Mouse (Mus musculus) limb, embryonic 10.5 days (tissue): ENCODE data around the gene Dgcr6. TPM values are rescaled to one million over a fixed set of nuclear protein-coding genes. Genes with fewer than 3 reads are reported as not detected.
A peak's percentile ranks its signal among the peaks of the same experiment; 100 is the strongest.

ENCODE experiments used
- DNase-seq: peaks from one replicate; pipeline ENCODE4 v3.0.0-alpha.2; 2017; ENCODE audit warnings: low spot score
- H3K27ac ChIP-seq: fragments of 300-500 bp; sonication (generic); 2 replicates; pipeline ENCODE4 v1.5.1; 2016; ENCODE audit warnings: mild to moderate bottlenecking
- H3K27me3 ChIP-seq: fragments of 300-500 bp; sonication (generic); 2 replicates; pipeline ENCODE4 v1.6.1; 2016; ENCODE audit warnings: low read depth, mild to moderate bottlenecking; ENCODE audit not compliant: poor library complexity, severe bottlenecking
- H3K36me3 ChIP-seq: fragments of 300-500 bp; sonication (generic); 2 replicates; pipeline ENCODE4 v1.6.1; 2016; ENCODE audit warnings: mild to moderate bottlenecking, moderate library complexity
- H3K4me1 ChIP-seq: fragments of 300-500 bp; sonication (generic); 2 replicates; pipeline ENCODE4 v1.6.1; 2016
- H3K4me3 ChIP-seq: fragments of 300-500 bp; sonication (generic); 2 replicates; pipeline ENCODE4 v1.5.1; 2016; ENCODE audit warnings: mild to moderate bottlenecking, moderate library complexity
- H3K9me3 ChIP-seq: fragments of 300-500 bp; sonication (generic); replicated peaks from 2 replicates; pipeline ENCODE4 v1.6.1; 2016; ENCODE audit warnings: mild to moderate bottlenecking
- WGBS: fragments of 180-500 bp; shearing (Covaris S2); methylation state at CpG from one replicate; pipeline ENCODE4 v1.1.7; 2016; 5-methylcytosine and 5-hydroxymethylcytosine counted together
- polyA plus RNA-seq: library from polyadenylated mRNA; unstranded; fragments of >200 nt; fragmentation: Nextera tagmentation; extraction: Ambion mirVana; gene quantifications from 2 replicates; pipeline ENCODE4 v1.2.1, GENCODE M21; 2016

Dgcr6 gene
- polyA plus RNA-seq, 1 experiment from 2014 or later, result 160 TPM

- Histone ChIP-seq H3K4me3 (no peak overlapping the region), H3K27me3 (no peaks in the 10 kb centered on the region), H3K4me1 (peaks cover under 1% of the 10 kb centered on the region; the same call in 1 of the 2 replicates), H3K36me3 (no peaks in the 10 kb centered on the region), H3K27ac (no peak overlapping the region), H3K9me3 (no peaks in the 10 kb centered on the region)
- DNase-seq, result peak; percentile 53
- WGBS, result 3% methylated on average over 3 of the region's 3 CpGs
These were observed 5.0 kb upstream of the Dgcr6 start for GRCm38 (mm10) chr16:18047660-18048059.

- H3K4me1 ChIP-seq, result peaks cover 3% of the 10 kb centered on the region; the same call in 1 of the 2 replicates
- H3K4me3 ChIP-seq, result no peak overlapping the region
- H3K27ac ChIP-seq, result no peak overlapping the region
- no peaks in the 10 kb centered on the region for H3K36me3 ChIP-seq
- DNase-seq, result no peak
- H3K9me3 ChIP-seq, result no peaks in the 10 kb centered on the region
- 74% methylated on average over 8 of the region's 8 CpGs for WGBS
- no peaks in the 10 kb centered on the region for H3K27me3 ChIP-seq
These were observed 4.6 kb upstream of the Dgcr6 start for GRCm38 (mm10) chr16:18048071-18048470.

GRCm38 (mm10) chr16:18052322-18052721 lies 338 bp upstream of the Dgcr6 start:
- peaks cover 9% of the 10 kb centered on the region; the same call in 1 of the 2 replicates for H3K4me1 ChIP-seq
- WGBS, result 60% methylated on average over 7 of the region's 7 CpGs
- no peak overlapping the region for H3K27ac ChIP-seq
- H3K9me3 ChIP-seq, result no peaks in the 10 kb centered on the region
- H3K27me3 ChIP-seq, result no peaks in the 10 kb centered on the region
- H3K4me3 ChIP-seq, result no peak overlapping the region
- DNase-seq, result no peak
- no peaks in the 10 kb centered on the region for H3K36me3 ChIP-seq

GRCm38 (mm10) chr16:18056215-18056614 lies 3.6 kb downstream of the Dgcr6 start:
- Histone ChIP-seq H3K36me3 (no peaks in the 10 kb centered on the region), H3K27ac (no peak overlapping the region), H3K4me3 (no peak overlapping the region), H3K9me3 (no peaks in the 10 kb centered on the region), H3K4me1 (peaks cover 9% of the 10 kb centered on the region; the same call in 1 of the 2 replicates), H3K27me3 (no peaks in the 10 kb centered on the region)
- no peak for DNase-seq
- 67% methylated on average over 2 of the region's 2 CpGs for WGBS

GRCm38 (mm10) chr16:18058331-18058731 lies 5.7 kb downstream of the Dgcr6 start:
- Histone ChIP-seq H3K4me3 (no peak overlapping the region), H3K27ac (no peak overlapping the region), H3K36me3 (no peaks in the 10 kb centered on the region), H3K4me1 (peaks cover 6% of the 10 kb centered on the region; the same call in 1 of the 2 replicates), H3K27me3 (no peaks in the 10 kb centered on the region), H3K9me3 (no peaks in the 10 kb centered on the region)
- WGBS, result 85% methylated on average over 6 of the region's 6 CpGs
- no peak for DNase-seq

GRCm38 (mm10) chr16:18059243-18059642 lies 6.6 kb downstream of the Dgcr6 start:
- Histone ChIP-seq H3K27me3 (no peaks in the 10 kb centered on the region), H3K36me3 (no peaks in the 10 kb centered on the region), H3K4me3 (no peak overlapping the region), H3K9me3 (no peaks in the 10 kb centered on the region), H3K4me1 (peaks cover 6% of the 10 kb centered on the region; the same call in 1 of the 2 replicates), H3K27ac (no peak overlapping the region)
- DNase-seq, result no peak
- 82% methylated on average over 10 of the region's 10 CpGs for WGBS

- no peaks in the 10 kb centered on the region for H3K27me3 ChIP-seq
- H3K4me3 ChIP-seq, result no peak overlapping the region
- WGBS, result 87% methylated on average over 11 of the region's 11 CpGs
- no peak for DNase-seq
- H3K36me3 ChIP-seq, result no peaks in the 10 kb centered on the region
- peaks cover 3% of the 10 kb centered on the region for H3K4me1 ChIP-seq
- no peak overlapping the region for H3K27ac ChIP-seq
- H3K9me3 ChIP-seq, result no peaks in the 10 kb centered on the region
These were observed 8.5 kb downstream of the Dgcr6 start for GRCm38 (mm10) chr16:18061201-18061600.

GRCm38 (mm10) chr16:18066060-18067009 lies 13.7 kb downstream of the Dgcr6 start:
- peak; percentile 98 for DNase-seq
- Histone ChIP-seq H3K27me3 (no peaks in the 10 kb centered on the region), H3K4me1 (peaks cover 12% of the 10 kb centered on the region), H3K9me3 (no peaks in the 10 kb centered on the region), H3K27ac (peak overlapping the region; percentile 93), H3K36me3 (peaks cover 36% of the 10 kb centered on the region), H3K4me3 (peak overlapping the region; percentile 84)
- under 1% methylated on average over 81 of the region's 81 CpGs for WGBS

- Histone ChIP-seq H3K4me3 (no peak overlapping the region), H3K4me1 (peaks cover 12% of the 10 kb centered on the region), H3K9me3 (no peaks in the 10 kb centered on the region), H3K27me3 (no peaks in the 10 kb centered on the region), H3K27ac (no peak overlapping the region), H3K36me3 (peaks cover 59% of the 10 kb centered on the region)
- no peak for DNase-seq
- 90% methylated on average over 8 of the region's 8 CpGs for WGBS
These were observed 16.2 kb downstream of the Dgcr6 start for GRCm38 (mm10) chr16:18068653-18069376.

GRCm38 (mm10) chr16:18070798-18071197 lies 18.1 kb downstream of the Dgcr6 start:
- no peaks in the 10 kb centered on the region for H3K27me3 ChIP-seq
- H3K9me3 ChIP-seq, result no peaks in the 10 kb centered on the region
- WGBS, result 94% methylated on average over 5 of the region's 5 CpGs

GRCm38 (mm10) chr16:18072089-18072488 lies 19.4 kb downstream of the Dgcr6 start:
- Histone ChIP-seq H3K27me3 (no peaks in the 10 kb centered on the region), H3K9me3 (no peaks in the 10 kb centered on the region), H3K27ac (no peak overlapping the region), H3K4me3 (no peak overlapping the region), H3K4me1 (peaks cover 6% of the 10 kb centered on the region), H3K36me3 (peaks cover 72% of the 10 kb centered on the region)
- DNase-seq, result no peak
- 96% methylated on average over 13 of the region's 13 CpGs for WGBS

More at GRCm38 (mm10) chr16:18070798-18071197, 18.1 kb downstream of the Dgcr6 start:
- no peak for DNase-seq
- Histone ChIP-seq H3K4me3 (no peak overlapping the region), H3K36me3 (peaks cover 60% of the 10 kb centered on the region), H3K27ac (no peak overlapping the region), H3K4me1 (peaks cover 12% of the 10 kb centered on the region)

- no peaks in the 10 kb centered on the region for H3K27me3 ChIP-seq
- H3K9me3 ChIP-seq, result no peaks in the 10 kb centered on the region
- no peak for DNase-seq
- WGBS, result 88% methylated on average over 9 of the region's 9 CpGs
- H3K4me1 ChIP-seq, result no peaks in the 10 kb centered on the region
- H3K27ac ChIP-seq, result no peak overlapping the region
- peaks cover 68% of the 10 kb centered on the region for H3K36me3 ChIP-seq
- no peak overlapping the region for H3K4me3 ChIP-seq
These were observed 20.8 kb downstream of the Dgcr6 start for GRCm38 (mm10) chr16:18073259-18073962.
